Mouse (Mus musculus) adrenal gland, adult 2 months (tissue): ENCODE results near the gene Ncor1. TPM values are rescaled to one million over a fixed set of nuclear protein-coding genes. Genes with fewer than 3 reads are reported as not detected.
A peak's percentile ranks its signal among the peaks of the same experiment; 100 is the strongest.
"Not testable (repeated sequence)": the region's sequence is repeated elsewhere in the genome, so short reads cannot be mapped to it uniquely, and the experiment has no call there.

ENCODE experiments used
- DNase-seq: peaks from one replicate; pipeline ENCODE4 v3.0.0; 2021
- polyA plus RNA-seq: library from polyadenylated mRNA; depleted of rRNA; stranded (reverse); fragments of >200 nt; gene quantifications from 2 replicates; pipeline ENCODE4 v1.2.3, GENCODE M21; 2012
- total RNA-seq, 2 experiments: library from RNA; stranded (reverse); gene quantifications; 2 replicates each; pipeline ENCODE4 v1.2.3; 2021

Gene Ncor1
- total and polyA plus RNA-seq, 3 experiments, result 59.5 to 268 (median 167) TPM

GRCm38 (mm10) chr11:62366879-62367278 lies 91.5 kb downstream of the Ncor1 start:
- DNase-seq, result no peak

DNA sequence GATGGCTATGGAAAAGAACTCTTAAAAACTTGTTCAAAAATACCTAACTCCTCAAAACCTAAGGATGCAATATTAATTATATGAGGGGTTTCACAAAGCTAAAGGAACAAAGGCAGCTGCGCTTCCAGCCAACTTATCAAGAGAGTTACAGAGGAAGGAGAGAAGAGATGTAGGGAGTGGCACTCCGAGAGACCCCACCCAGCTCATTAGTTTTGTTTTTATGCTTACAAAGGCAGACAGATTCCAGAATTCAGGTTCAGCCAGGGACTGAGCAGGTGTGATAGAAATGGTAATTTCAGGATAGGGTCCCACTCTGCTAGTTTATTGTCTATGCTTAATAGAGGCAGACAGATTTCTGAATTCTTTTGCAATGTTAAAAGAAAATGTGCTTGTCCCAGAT lies 103.1 kb downstream of the Ncor1 start:
- no peak for DNase-seq

DNA sequence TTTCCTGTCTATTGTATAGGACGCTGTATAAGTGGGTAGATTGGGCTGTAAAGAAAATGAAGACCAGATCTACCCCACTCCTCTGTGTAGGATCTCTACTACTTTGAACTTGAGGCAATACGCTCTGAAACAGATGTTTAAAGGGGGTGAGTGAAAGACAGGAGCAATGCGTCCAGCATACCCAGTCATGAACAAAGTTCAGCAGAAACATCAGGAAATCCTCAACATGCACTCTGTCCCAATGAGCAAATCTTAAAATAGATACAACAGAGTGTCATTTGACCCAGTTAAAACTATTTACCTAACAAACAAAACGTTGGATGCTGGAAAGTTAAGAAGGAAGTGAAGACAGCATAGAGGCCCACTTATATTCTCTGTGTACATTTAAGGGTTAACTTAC lies 106.4 kb downstream of the Ncor1 start:
- DNase-seq, result no peak

DNA sequence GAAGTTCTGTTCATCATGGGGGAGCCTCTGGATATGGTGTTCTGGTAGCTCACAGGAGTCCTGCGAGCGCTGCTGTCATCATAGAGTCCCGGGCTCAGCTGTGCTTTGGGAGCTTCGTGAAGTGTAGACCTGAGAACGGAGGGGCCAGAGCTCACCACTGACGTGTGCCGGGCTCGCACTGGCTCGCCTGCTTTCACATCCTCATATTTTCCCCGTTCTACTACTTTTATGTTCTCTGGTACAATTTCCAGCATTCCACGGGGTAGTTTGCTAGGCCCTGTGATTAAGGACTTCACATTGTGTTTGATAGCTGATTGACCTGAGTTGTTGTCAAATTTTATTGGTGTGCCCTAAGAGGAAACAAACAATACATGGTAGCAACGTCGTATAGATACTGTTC lies 115.3 kb downstream of the Ncor1 start:
- no peak for DNase-seq

DNA sequence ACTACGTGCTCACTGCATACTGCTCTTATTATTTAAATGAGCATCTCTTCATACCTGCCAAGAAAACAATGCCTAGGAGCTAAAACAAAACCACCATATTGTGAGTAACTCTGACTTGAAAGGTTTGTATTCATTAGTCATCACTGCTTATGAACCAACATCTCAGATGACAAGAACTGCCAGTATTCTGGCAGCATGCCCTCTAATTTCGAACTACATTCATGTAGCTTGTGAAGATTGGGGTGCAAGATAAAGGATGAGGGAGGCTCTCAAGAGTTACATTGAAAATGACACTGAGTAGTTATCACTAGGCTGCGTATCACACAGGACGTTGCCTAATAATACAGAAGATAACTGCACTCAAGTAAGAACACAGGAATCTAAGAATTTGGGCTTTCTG lies 126.1 kb downstream of the Ncor1 start:
- DNase-seq, result peak; percentile 41

DNA sequence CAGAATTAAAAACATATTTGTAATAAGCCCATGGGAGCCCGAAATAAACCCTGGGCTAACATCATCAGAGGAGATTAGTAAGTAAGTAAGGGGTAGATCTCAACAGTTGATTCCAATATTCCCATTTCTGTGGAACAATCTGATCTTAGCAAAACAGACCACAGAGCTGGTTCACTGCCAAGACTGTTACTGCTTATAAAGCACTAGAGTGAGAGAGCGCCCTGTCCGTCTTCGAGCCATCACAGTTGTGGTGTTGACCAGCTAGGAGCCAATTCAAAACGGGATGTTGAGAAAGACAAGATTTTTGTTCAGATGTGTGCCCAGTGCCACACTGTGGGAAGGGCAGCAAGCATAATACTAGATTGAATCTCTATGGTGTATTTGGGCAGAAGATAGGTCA lies 127.2 kb downstream of the Ncor1 start:
- DNase-seq, result no peak

DNA sequence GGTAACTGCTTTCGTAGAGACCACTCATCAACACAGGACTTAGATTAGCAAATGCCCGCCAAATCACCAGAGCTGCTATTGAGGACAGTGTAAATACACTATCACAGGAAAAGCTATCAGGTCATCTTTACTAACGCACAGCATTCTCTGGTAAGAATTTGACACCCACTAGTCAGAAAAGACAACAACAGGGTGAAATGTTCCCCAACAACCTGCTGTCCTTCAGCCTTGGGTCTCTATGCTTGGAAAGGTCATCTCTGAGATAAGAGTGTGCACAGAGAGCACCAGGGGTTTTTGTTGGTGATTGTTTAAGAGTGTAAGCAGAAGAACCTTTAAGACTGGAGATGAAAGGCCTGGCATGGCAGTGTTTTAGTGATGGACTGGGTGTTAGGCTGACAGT lies 134.7 kb downstream of the Ncor1 start:
- no peak for DNase-seq

- DNase-seq, result no peak
These were observed 138.2 kb downstream of the Ncor1 start for GRCm38 (mm10) chr11:62320097-62320496.

GRCm38 (mm10) chr11:62317746-62318145 lies 140.6 kb downstream of the Ncor1 start:
- no peak for DNase-seq

DNA sequence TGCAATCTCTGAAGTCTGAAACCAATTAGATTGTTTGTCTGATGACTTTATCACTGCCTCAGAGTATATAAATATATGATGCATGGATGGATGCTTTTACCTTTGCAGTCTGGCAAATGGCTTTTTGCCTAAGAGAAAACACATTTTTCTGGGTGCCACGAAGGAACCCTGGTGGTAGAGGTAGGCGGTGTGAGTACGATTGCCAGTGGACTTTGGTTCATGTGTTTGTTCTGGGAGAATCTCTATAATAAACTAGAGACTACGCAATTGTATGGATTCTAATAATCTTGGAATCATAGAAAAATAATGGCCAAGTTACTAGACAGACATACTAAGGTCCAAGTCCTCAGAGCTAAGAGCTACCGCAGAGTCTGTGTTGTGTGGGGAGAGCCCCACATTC lies 143.4 kb downstream of the Ncor1 start:
- no peak for DNase-seq

DNA sequence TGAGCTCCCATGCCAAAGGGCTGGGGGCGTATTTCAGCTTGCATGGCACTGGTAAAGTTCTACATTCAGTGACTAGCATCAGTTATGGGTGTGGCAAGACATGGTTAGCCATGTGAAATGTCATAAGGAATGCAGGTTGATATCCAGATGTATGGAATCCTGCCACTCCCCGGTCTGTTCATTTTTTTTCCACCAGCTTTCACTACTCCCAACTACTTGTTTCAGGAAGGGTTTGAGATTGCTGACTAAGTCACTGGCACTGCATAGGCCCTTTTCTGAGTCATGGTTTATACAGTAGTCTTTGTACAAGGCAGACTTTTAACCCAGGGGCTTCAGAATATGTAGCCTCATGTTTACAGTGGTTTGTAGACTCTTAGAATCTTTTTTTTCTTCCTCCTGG lies 149.0 kb downstream of the Ncor1 start:
- no peak for DNase-seq

DNA sequence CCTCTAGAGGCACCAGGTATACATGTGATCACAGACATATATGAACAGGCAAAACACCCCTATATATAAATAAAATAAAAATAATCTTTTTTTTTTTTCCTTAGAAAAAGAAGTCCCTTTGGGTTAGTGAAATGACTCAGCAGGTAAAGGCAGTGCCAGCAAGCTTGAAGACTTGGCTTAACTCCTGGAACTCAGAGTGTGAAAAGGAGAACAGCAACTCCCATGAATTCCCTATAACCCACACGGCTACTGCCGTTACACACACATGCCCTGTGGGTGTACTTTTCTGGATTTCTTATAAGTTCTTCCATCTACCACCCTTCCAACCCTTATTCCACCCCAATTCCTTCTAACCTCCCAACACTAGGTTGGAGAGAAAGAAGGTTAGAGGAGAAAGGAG lies 152.5 kb downstream of the Ncor1 start:
- no peak for DNase-seq

DNA sequence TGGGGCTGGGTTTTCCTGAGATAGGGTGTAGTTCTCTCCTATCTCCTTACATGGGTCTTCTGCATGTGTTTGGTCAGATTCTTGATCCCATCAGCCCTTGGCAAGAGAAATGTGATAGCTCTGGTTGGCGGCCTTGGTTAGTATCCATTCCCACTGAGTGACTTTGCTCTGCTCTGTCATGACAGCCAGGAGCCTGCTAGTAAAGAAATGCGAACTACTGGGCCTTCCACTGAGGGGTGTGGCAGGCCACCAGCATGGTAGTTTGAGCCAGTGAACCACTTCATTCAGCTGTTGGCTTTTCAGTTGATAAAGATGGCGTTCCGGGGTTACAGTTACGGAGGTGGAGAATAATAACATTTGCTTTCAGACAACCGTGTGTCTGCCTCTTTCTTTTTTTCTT lies 159.5 kb downstream of the Ncor1 start:
- DNase-seq, result no peak

- DNase-seq, result no peak
These were observed 164.2 kb downstream of the Ncor1 start for GRCm38 (mm10) chr11:62294121-62294520.

DNA sequence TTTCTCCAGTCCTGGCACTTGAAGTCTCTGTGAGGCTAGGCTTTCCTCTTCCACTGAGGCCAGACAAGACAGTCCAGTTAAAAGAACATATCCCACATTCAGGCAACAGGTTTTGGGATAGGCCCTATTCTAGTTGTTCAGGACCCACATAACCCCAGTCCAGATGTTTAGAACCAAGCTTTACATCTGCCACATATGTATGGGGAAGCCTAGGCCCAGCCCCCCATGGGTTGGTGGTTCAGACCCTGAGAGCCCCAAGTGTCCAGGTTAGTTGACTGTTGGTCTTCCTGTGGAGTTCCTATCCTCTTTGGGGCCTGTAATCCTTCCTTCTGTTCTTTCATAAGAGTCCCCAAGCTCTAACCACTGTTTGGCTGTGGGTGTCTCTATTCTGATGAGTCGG lies 170.6 kb downstream of the Ncor1 start:
- DNase-seq, result no peak

GRCm38 (mm10) chr11:62285020-62285419 lies 173.3 kb downstream of the Ncor1 start:
- DNase-seq, result no peak

DNA sequence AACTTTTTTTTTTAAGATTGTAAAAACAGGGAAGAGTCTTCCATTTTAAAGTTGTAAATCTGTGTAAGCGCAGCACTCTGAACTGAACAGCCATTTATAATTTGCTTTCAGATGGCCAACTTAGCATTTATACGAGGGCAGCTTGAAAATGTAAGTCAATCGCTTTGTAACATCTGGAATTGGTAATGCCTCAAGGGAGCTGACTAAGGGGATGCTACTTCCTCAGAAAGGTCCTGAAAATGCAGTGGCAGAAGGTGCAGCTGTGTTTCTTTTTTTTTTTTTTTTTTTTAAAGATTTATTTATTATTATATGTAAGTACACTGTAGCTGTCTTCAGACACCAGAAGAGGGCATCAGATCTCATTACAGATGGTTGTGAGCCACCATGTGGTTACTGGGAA lies 174.3 kb downstream of the Ncor1 start:
- not testable (repeated sequence) for DNase-seq

DNA sequence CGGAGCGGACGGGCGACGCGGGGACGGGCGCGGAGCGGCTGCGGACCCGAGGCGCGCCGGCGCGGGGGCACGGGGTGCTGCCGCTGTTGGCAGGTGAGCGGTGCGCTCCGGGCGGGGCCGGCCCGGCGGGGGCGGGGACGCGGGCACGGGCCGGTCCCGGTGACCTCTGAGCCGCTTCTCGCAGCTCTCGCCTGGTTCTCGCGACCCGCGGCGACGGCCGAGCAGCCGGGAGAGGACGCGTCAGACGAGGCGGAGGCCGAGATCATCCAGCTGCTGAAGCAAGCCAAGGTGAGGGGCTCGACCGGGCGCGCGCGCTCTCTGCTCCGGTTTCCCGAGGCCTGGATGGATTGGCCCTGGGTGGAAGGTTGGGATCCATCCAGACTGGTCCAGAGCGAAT lies 176.7 kb downstream of the Ncor1 start:
- DNase-seq, result no peak

DNA sequence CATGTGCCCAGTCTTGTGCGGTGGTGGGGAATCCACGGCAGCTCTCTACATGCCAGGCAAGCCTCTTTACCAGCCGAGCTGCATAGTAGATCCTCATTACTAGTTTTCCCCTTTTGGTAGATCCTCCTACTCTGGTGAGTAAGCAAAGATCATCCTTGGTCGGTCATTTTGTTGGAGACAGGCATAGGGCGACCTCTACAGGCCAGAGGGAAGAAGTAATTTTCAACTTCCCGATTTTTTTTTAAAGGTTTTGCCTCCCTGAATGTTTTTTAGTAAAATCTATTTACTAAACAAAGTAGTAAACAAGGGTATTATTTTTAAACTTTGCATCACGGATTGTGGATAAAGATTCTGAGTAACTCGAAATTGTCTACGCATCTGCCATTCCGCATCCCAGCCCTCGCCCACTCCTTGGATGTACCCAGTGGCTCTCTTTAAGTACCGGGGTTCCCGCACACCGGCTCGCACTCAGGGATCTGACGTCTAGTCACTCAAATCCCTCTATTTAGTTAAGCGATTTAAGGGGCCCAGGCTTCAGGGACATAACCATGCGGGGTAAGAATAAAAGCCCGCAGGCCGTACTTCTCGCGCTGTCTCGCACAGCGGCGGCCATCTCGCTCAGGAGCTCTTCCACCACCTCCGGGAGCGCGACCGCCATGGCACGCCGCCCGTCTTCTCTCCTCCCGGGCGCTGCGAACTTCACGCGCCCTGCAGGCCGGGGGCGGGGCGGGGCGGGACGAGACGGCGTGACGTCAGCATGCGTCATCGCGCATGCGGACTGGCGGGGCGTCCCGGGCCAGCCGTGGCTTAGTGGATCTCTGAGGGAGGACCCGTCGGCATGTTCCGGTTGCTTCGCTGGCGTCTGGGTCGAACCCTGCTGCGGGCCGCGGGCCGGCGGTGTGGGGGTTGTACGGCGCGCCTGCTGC lies 177.4 kb downstream of the Ncor1 start, which contains the start of the genes Zswim7 and Ttc19:
Zswim7 (minus strand) TSS at position 701 of the 926 bp plus-strand sequence.
Ttc19 (plus strand) TSS at position 799 of the 926 bp plus-strand sequence.
- DNase-seq, result peak; percentile 96

DNA sequence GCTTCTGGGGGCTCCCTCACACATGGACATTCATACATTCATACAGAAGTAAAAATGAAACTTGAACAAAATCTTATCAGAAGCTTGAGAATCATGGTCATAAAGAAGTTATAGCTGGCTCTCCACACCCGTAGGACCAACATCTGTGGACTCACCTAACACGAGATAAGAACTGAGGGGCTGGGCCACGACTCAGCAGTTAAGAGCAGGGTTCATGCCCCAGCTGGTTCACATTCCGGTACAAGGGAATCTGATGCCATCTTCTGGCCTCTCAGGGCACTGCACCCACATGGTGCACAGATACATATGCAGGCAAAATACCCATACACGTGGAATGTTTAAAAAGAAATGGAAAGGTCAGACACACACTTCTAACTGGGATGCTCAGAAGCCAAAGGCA lies 180.3 kb downstream of the Ncor1 start:
- DNase-seq, result peak; percentile 69

- DNase-seq, result no peak
These were observed 181.3 kb downstream of the Ncor1 start for GRCm38 (mm10) chr11:62277086-62277485.

GRCm38 (mm10) chr11:62270851-62271250 lies 187.5 kb downstream of the Ncor1 start:
- DNase-seq, result no peak

DNA sequence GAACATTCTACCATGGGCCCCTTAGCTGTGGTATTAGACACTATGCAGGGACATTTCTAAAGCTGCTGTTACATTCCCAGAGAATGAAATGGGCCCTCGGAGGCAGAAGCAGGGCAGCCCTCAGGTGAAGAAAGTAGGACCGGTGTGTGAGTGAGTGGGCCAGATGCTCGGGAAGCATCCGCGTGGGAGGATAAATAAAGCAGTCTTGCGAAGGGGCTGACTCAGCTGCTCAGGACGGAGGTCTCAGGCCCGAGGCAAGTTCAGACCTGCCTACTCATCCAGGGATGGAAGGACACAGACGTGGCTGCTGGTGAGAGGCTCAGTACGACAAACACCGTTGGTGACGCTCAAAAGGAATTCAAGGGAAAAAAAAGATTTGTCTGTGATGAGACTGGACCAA lies 189.2 kb downstream of the Ncor1 start:
- DNase-seq, result no peak

DNA sequence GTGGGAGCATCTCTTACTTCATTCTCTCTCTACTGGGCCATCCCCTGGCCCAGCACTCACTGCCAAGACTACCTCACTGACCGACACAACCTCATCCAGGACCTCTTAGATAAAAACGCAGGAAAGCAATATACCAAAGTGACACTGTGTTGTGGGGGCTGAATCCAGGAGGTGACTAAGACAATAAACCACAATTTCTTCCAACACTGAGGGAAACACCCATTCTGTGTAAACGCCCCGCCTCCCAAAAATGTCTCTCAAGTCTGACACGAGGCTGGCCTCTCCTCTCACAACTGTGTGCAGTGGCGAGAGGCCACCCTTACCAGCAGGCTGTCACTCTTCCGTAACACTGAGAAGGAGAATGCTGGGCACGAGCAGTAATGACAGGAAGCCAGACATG lies 190.0 kb downstream of the Ncor1 start:
- DNase-seq, result no peak
